Mouse (Mus musculus): ENCODE measurements at regions not wholly inside any gene's neighbourhood (a gene's known extent, or its start where the extent isn't known, plus 50 kb on each side); places are given as distances from the start of the nearest gene placed in this dataset.

DNA sequence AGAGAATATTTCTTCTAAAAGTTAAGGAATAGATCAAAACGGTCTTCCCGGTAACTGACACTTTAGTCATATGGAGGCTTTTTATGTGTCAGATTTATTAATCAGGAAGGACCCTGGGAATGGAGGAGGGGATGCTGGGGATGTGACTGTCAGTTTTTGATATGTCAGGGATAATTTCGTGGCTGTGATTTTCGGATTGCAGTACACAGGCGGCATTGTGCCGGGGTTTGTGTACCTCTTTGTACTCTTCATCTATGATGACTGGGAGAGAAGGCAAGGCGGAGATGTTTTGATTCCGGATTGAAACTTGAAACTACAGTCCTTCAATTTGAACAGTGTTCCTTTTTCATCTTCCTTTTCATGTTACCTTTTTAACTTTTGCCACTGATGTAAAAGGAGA lies 344.2 kb downstream of the Mdfic start:
- no peak for DNase-seq (ENCODE audit: low spot score in 2 of 2)

GRCm38 (mm10) chr6:16065121-16065520 lies 344.7 kb downstream of the Mdfic start:
- no peak for DNase-seq (ENCODE audit: low spot score in 2 of 2)

- DNase-seq (ENCODE audit: low spot score in 2 of 2), result no peak
Measured at GRCm38 (mm10) chr6:16076266-16076665, 355.8 kb downstream of the Mdfic start.

GRCm38 (mm10) chr6:16077195-16077810 lies 356.8 kb downstream of the Mdfic start:
- no peak for DNase-seq (ENCODE audit: low spot score in 2 of 2)

DNA sequence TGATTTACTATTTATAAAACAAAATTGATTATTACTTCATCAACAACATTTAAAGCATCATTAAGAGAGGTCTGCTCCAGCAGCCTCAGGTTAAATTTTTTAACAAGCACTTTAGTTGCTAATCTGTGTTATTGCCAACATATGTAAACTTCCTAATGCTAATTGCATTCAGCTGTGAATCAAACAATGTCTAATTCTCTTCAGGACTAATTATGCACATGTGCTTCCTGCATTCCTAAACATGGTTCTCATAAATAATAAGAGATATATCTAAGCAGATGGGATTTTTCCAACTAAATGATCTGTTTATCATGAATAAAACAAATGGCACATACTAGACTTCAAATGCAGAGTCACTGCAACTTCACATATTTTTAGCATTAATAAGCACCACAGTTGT lies 357.5 kb downstream of the Mdfic start:
- no peak for DNase-seq (ENCODE audit: low spot score in 2 of 2)

- DNase-seq (ENCODE audit: low spot score in 2 of 2), result no peak
Measured at GRCm38 (mm10) chr6:16086952-16087537, 366.6 kb downstream of the Mdfic start.

DNA sequence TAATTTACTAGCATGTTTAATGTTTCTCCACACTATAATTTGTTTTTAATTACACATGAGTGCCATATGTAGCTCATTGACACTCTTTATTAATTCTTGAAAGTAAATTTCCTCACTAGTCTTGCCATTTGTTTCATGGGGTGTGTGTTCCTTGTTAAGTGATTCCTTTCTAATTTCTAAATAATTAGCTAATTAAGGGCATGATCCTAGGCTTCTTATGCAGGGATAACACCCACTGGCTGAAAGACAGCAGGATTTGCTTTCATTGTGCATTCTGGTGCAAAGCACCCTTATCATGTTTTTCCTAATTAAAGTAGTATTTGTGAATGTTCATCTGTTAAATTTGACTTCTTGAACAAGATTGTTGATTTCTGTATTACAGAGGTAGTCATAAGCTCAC lies 378.3 kb downstream of the Mdfic start:
- no peak for DNase-seq (ENCODE audit: low spot score in 2 of 2)

DNA sequence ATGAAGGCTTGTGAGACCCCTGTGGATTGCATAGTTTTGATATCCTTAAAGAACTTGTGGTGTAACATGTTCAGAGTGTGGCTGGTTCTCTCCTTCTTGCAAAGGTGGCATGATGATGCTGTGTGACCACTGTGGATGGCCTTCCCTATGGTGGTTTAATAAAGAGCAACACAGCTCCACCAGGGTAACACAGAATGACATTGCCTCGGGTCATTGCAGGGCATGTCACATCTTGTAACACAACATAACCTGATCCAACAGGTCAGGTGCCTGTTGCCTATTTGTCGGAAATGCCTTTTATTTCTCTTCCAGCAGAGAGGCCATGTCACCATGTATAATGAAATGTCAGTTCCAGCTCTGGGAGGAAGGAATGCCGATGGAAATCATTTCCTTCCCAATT lies 420.5 kb downstream of the Mdfic start:
- no peak for DNase-seq (ENCODE audit: low spot score in 2 of 2)

DNA sequence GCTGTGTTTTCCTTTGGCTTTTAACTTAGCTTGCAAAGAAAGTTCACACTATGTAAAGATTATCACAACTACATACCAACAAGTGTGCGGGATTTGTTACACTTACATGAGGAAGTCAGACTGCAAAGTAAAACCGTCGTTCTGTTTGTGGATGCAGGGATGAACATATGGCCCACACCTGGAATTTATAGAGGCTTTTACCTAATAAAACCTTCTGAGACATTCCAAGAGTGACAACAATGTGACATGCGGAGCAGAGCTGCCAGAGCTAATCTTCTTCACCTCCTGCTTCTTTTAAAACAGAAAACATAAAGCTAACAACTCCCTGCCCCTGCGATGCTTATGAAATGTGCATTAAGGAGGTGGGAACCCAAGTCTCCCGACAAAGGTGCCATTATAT lies 424.1 kb downstream of the Mdfic start:
- DNase-seq (ENCODE audit: low spot score in 2 of 2), result no peak

DNA sequence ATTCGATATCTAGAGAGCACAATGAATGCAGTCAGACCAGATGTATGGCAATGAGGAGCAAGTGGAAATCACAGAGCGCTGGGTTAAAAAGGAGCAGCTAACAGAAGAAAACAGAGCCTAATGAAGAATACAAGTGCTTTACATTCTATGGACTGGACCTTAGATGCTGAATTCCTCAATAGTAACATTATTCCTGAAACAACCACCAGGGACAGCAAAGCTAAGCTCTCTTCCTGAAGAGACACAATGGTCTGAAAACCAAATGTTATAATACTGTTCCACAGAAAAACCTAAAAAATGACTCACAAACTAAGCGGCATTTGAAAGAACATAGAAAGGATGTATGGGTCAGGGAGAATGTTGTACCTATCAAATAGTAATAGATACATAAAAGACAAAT lies 430.1 kb downstream of the Mdfic start:
- no peak for DNase-seq (ENCODE audit: low spot score in 2 of 2)

- no peak for DNase-seq (ENCODE audit: low spot score in 2 of 2)
Measured at GRCm38 (mm10) chr6:16151478-16151877, 431.0 kb downstream of the Mdfic start.

- DNase-seq (ENCODE audit: low spot score in 2 of 2), result no peak
Measured at GRCm38 (mm10) chr6:16152691-16153090, 432.2 kb downstream of the Mdfic start.

GRCm38 (mm10) chr6:16165012-16165411 lies 444.6 kb downstream of the Mdfic start:
- no peak for DNase-seq (ENCODE audit: low spot score in 2 of 2)

DNA sequence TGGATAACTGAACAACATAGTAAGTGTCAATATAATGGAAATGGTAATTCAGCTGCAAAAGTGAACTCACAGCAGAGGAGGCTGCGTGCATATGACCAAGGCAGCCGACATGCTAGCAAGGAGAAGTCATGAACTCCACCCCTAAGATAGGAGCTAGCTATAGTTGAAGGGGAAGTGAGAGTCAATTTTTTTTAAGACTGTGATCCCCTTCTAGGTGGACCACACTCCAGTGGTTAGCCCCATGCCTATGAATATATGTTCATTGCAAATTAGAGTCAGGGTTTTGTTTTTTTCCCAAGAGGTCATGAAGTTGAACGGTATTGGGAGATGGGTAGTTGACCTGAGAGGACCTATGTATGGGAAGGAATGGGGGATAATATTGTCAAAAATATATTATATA lies 451.4 kb downstream of the Mdfic start:
- no peak for DNase-seq (ENCODE audit: low spot score in 2 of 2)

GRCm38 (mm10) chr6:16177313-16177712 lies 456.9 kb downstream of the Mdfic start:
- no peak for DNase-seq (ENCODE audit: low spot score in 2 of 2)

DNA sequence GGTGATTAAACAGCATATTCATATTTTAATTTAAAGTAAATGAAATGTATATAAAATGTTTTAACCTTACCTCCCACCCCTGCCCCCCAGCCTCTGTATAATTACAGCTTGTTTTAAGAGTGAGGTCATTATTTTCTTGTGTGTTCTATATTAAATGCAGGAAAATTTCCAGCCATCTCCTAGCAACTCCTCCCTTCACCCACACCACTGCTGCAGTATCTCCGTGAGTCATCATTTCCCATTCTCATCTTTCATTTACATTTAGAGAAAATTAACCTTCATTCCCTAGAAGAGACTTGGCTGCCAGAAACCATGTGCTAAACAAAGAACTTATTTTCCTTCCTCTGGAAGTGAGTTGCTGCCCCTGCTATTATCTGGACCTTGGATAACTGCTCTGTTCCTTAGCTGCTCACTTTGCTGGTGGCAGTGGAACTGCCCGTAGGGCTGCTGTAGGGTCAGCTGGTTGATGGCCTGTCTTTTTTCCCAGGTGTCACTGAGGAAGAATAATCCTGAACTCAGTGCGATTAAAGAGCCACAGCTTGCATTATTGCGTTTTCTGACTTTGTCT lies 467.6 kb downstream of the Mdfic start:
- no peak for DNase-seq (ENCODE audit: low spot score in 2 of 2)

GRCm38 (mm10) chr6:16212975-16213374 lies 492.5 kb downstream of the Mdfic start:
- no peak for DNase-seq (ENCODE audit: low spot score in 2 of 2)

DNA sequence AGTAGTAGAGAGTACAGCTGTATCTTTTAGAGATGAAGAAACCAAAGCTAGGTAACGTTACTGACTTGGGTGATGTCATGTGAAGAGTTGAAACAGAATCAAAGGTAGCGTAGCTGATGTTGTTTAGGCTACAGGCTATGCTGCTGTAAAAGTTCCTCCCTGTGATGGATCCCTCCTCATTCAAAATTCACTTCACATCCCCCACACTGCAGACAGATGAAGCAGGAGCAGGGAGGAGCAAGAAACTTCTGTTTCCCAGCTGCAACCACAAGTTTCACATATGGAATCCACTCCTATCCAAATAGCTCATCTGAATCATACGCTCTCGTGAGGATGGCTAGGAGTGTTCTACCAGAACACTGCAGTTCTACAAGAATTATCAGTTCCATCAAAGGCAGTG lies 493.2 kb downstream of the Mdfic start:
- no peak for DNase-seq (ENCODE audit: low spot score in 2 of 2)

- peak in 1 of 2 experiments; percentile 18 for DNase-seq (ENCODE audit: low spot score in 2 of 2)
Measured at GRCm38 (mm10) chr6:16221002-16221627, 500.7 kb downstream of the Mdfic start.

All from cerebellum, postnatal 4 days (tissue).